Mouse (Mus musculus) heart, adult 11 months (tissue): ENCODE measurements at regions not wholly inside any gene's neighbourhood (a gene's known extent, or its start where the extent isn't known, plus 50 kb on each side); places are given as distances from the start of the nearest gene placed in this dataset.

Source experiments
- DNase-seq: peaks from one replicate; pipeline ENCODE4 v3.0.0; 2022

- DNase-seq: no peak
Measured at GRCm38 (mm10) chr19:52321626-52322025, 57.5 kb downstream of the Ins1 start.

- DNase-seq: no peak
Measured at GRCm38 (mm10) chr19:52331398-52331797, 67.3 kb downstream of the Ins1 start.

- DNase-seq: no peak
Measured at GRCm38 (mm10) chr19:52355175-52355574, 91.1 kb downstream of the Ins1 start.

- DNase-seq: no peak
Measured at GRCm38 (mm10) chr19:52374892-52375578, 110.9 kb downstream of the Ins1 start.

GRCm38 (mm10) chr19:52406653-52407052, 142.6 kb downstream of the Ins1 start:
- peak; percentile 25 for DNase-seq

GRCm38 (mm10) chr19:52428768-52429167, 164.7 kb downstream of the Ins1 start:
- no peak for DNase-seq

- no peak for DNase-seq
Measured at GRCm38 (mm10) chr19:52442523-52442922, 178.4 kb downstream of the Ins1 start.

GRCm38 (mm10) chr19:52448931-52449330, 184.8 kb downstream of the Ins1 start:
- DNase-seq: no peak

GRCm38 (mm10) chr19:52449392-52449791, 185.3 kb downstream of the Ins1 start:
- DNase-seq: no peak
